Mouse (Mus musculus): ENCODE measurements around the gene Jag1.

The Jag1 gene

DNA sequence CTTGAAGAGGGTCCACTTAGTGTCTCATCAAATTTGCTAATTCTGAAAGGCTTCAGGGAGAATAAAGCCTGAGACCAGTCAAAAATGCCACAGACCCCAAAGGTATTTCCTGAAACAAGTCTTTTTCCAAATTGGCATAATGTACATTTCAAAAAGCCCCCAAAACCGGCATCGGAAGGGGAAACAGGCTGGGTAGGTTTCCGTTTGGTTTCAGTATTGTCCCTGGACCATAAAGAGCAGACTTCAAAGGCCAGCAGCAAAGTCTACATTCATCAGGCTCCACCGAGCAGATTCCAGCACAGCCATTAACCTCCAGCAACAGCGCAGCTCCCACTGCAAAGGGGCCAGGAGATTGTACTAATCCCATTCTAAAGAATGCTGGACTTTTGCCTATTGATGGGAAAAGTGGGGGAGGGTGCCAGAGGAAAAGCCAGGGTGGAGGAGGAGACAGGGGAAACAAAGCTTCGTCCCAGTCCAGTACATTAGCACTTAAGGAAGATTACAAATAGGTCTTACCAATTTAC is 17.2 kb downstream of the Jag1 start:
- no peak for DNase-seq (ENCODE audit: extremely low spot score)

DNA sequence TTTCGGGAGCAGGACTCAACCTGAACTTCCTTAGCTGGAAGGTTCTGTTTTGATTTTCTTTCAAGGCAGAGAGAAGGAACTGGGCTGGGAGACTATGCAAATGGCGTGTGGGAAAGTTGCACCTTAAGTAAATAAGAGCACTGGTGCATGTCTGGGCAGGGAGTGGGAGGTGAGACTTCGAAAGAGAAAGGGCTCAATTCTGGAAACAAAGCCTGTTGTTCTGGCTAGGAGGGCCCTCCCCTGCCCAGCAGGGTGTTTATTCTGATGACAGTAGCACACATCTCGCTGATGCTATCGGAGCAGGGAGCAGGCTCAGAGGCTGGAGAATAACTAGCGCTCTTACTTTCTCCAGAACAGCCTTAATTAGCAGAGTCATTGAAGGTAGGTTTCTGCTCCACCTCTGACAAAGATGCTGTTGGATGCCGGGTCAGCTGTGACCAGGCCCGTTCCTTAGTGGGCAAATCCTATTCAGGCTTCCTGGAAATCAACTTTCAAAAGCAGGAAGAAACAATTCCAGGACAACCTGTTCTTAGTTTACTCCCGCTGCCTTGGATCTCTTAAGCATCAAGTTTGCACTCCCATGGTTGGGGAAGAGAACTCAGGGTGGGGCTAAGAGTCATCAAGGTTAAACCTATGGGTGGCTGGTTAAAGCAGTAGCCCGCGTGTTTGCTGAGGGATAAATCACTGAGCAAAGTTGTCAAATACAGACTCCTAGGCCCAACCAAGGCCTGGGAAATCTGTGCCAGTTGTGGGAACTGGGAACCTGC is 18.0 kb downstream of the Jag1 start:
- DNase-seq (ENCODE audit: extremely low spot score) = no peak

DNA sequence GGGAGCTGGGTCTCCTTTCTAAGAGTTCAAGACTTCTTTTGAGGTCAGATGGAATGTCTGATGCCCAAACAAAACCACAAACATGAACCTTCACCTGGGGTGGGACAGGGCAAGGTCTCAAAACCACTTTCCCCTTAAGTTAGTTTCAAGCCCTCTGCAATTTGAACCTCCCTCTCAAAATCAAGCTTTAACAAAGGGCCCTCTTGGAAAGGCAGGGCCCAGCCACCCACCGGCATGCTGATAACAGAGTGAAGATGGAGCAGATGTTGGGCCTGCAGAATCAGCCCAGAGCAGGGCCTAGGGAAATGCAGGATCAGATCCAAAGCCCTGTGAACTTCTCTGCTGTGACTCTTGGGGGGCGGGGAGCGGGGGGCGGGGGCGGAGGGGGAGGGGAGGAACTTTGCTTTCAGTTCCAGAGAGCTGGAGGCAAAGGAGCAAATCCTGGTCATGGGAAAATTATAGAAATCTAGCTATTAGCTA is 19.4 kb downstream of the Jag1 start:
- no peak for DNase-seq (ENCODE audit: extremely low spot score)

DNA sequence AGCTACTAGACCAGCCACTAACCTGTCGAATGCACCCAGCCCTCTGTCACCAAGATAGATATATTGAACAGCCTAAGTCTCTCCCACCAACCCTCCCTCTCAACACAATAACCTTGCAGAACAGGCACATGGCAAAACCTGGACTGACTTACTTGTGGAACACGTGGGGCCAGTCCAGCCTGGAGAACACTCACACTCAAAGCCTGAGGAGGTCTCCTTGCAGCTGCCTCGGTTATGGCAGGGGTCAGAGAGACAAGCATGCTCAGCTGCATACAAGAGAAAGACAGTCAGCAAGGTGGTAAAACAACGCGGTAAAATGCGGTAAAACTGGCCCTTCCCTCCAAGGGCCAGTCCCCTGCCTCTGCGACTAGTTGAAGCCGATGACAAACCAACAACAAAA is 22.1 kb downstream of the Jag1 start:
- DNase-seq (ENCODE audit: extremely low spot score) = no peak

DNA sequence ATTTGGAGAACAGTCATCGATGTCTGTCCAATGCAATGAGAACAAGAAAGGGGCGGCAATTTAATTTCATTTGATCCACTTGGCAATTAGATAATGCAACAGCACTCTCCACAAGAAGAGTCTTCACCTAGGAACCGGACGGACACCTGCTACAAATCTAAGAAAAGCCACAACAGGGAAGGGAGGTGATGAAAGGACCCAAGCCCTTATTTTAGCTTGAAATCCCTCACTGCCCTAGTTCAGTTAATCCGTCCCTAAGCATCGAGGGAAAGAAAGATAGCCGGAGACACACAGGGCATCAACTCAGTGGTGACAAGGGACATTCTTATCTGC is 23.2 kb downstream of the Jag1 start:
- DNase-seq (ENCODE audit: extremely low spot score) = no peak

DNA sequence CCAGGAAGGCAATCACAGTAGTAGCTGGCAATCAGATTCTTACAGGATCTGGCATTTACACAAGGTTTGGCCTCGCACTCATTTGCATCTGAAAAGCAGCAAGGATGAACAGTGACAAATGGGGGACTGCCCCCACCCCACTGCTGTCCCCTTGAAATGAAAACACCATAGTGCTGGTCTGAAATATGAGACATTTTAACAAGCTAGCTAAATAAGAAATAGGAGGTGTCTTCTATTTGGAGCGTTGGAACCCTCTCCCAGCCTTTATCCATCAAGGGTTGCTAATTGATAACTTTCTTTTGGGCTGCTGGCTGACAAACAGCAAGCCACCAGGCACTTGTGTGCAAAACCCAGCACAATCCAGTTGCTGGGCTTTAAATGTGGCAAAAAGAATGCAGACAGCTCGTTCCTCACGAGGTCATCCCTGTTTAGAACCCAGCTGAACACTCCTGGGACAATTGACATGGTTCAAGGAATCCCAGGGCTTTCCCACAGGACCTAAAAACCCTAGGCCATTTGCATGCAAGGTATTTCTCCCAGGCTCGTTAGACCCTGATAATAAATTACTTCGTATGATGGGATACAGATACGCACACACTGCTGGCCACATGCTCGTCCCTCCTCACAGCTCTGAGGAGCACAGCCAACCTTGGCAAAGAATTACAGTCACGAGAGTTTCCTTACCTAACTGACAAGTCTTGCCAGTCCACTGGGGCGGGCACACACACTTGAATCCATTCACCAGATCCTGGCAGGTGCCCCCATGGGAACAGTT is 23.7 kb downstream of the Jag1 start:
- no peak for DNase-seq (ENCODE audit: extremely low spot score)

DNA sequence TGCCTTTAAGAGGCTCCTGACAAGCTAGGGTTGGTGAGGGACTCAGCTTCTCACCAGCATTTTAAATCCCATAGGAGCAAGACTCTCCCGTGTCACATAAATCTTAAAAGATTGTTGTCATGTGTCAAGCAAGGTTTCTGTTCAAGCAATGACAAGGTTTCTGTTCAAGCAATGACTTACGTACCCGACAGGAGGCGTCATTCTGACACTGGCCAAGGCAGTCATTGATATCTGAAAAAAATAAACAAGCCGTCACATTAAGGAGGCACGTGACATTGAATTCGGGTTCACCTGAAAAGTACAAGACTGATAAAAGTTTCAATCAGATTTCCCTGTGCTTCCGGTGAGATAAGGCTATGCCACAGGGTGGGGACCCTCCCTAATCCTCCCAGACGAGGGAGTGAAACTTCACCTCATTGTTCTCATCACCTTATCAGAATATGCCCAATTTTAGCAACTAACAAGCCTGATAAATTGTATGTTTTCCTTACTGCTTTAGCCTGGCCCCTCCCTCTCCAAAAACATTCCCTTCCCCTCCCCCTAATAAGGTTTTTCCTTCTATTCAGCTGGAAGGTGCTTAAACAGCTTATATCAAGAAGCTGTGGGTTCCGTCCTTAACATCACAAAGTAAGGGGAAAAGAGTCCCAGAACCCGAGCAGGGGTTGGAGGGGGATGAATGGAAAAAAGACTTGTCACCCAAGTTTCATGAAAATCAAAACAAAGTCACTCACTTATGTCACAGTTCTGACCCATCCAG is 24.5 kb downstream of the Jag1 start:
- no peak for DNase-seq (ENCODE audit: extremely low spot score)

DNA sequence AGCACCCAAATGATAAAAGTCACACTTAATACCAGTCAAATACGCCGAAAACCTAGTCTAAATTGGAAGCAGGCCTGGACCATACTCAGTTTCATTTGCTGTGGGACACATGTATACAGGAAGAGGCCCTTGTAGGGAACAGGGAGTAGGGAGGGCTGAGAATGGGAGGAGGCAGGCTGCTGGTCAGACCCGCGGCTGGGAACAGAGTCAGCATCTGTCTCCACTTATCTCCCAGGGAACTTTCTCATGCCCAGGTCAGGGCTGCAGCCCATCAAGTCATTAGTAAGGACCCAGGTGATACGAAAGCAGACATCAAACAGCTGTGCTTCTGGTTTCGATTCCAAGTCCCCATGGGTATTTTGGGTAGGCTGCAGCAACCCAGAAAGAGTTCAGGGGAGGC is 28.7 kb downstream of the Jag1 start:
- no peak for DNase-seq (ENCODE audit: extremely low spot score)

DNA sequence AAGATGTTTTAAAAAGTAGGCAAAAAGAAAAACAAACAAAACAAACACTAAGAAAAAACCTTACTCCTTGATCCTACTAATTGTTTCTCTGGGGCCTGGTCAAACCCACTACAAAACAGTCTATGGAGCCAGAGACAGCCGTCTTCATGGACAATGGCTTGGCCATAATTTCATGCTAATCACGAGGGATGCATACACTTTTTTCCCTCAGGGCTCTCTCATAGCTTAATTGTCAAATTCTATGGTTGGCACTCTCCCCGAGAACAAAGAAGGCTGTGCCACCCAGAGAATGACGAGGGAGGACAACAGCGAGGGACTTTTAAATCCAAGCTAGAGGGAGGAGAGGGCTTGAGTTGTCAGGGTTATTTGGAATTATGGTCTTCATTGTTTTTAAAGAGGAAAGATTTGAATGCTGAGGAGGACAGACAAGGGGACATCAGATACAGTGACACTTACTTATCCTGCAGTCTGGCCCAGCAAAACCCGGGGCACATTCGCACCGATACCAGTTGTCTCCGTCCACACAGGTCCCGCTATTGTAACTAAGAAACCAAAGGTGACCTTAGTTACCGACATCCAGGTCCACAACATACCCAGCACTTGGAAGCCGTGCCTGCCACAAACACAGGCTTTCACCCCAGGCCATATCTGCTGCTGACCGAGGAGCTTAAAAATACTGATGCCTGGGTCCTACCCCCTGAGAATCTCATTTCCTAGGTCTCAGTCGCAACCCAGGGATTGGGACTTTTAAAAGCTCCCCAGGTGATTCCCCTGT is 29.6 kb downstream of the Jag1 start:
- no peak for DNase-seq (ENCODE audit: extremely low spot score)

DNA sequence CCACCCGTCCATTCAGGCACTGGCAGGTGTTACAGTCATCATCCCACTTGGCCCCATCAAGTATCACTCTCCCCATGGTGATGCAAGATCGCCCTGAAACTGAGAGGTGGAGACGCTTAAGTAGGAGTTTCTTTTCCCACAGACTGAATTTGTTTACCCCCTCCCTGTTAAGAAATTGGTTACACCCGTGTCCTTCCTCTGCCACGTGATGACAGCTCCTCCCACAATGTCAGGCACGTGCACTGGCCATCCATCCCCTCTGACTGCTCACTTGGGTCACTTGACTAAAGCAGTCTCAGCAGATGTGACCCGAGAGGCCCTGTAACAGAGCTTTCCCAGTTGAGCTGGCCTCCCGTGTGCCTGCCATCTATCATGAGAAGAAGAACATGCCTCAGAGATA is 31.2 kb downstream of the Jag1 start:
- DNase-seq (ENCODE audit: extremely low spot score) = no peak

DNA sequence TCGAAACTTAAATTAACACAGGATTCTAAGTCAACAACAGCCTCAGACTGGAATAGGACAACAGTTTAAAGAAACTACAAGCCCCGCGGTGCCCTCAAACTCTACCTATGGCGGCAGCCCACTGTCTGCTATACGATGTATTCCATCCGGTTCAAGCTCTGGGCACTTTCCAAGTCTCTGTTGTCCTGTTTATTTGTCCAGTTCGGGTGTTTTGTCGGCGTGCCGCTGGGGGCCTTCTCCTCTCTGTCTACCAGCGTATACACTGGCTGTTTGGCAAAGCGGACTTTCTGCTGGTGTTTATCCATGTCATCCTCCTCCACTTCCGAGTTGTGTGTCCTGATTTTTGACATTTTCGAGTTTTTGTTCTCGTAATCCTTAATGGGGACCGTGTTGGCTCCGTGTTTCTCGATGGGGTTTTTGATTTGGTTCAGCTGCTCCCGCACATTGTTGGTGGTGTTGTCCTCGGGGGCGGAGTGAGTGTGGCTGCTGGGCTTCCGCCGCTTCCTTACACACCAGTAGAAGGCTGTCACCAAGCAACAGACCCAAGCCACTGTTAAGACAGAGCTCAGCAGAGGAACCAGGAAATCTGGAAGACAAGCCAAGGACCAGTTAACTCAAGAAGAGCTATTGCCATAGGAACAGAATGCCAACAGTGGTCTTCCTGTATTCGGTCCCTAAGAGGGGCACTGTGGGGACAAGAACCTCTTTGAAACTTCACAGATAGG is 33.4 kb downstream of the Jag1 start:
- DNase-seq (ENCODE audit: extremely low spot score) = no peak

DNA sequence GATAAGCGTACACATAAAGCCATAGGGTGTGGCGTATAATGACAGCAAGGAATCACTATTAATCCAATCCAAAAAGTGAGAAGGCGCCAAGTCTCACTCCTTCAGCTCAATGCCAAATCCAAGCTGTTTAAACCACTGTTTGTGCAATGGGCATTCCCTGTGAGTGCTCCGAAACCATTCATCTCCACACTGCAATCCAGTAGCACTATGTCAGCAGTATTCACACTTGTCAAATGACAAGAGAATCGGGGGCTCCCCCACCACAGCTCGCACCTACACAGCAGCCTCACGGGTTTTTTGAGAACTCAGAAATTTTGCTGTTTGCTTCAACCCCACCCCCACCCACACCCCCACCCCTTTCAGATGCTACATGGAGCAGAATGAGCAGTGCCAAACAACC is 35.4 kb downstream of the Jag1 start:
- no peak for DNase-seq (ENCODE audit: extremely low spot score)

DNA sequence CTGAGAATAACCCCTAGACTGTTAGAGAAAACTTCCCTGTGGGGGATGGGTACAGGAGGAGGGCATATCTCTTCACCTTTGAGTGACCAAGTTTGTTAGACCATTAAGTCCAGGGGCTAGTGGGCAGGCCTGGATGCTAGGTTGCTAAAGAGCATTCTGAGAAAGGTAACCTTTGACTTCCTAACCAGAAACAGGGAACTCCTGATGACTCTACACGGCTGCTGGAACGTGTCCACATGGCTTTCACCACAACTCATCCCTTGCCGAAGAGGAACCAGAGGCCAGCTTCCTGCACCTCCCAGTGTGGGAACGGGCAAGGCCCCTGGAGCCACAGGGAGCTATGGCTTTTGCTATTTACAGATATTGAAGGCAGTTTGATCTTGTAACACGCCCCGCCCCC is 36.0 kb downstream of the Jag1 start:
- DNase-seq (ENCODE audit: extremely low spot score) = no peak

DNA sequence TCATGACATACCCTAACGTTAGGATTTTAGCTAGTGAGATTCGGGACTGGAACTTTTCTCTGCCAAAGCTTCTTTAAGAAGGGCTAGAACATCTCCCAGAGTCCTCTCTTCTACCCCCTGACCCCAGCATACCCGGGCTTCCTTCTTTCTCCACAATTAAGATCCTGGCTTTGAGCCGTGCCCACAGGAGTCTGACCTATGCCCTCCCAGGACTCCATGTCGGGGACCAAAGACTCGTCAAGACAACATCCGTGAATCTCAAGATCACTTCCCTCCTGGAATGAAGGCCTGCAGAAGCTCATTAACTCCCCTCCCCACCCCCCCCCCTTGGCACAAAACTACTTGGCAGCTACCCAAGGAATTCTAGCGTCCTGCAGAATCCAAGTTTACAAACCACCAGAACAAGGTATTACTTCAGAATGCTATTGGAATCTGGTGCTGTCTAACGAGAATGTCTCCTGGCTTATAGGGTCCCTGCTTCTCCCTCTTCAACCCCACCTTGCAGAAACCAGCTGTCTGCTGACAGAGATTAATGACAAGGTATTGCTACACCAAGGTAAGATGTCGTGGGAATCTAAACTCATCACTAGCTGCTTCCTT is 36.6 kb downstream of the Jag1 start:
- DNase-seq (ENCODE audit: extremely low spot score) = no peak

DNA sequence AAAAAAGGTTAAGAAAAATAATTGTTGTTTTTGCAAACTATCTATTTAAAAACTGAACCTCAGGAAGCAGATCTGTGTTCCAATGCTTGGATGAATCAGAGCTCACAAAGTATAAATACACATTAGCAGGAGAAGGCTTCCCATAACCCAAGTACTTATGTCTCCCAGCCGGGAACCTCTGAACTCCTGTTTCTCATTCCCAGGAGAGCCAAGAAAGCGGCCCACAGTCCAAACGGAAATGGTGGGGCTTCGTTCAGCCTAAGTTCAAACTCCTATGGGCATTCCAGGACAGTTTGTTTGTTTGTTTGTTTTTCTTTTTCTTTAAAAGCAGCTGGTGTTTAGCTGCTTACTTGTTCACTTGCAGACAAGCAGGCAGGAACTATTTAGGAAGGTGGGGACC is 37.7 kb downstream of the Jag1 start:
- DNase-seq (ENCODE audit: extremely low spot score) = no peak

DNA sequence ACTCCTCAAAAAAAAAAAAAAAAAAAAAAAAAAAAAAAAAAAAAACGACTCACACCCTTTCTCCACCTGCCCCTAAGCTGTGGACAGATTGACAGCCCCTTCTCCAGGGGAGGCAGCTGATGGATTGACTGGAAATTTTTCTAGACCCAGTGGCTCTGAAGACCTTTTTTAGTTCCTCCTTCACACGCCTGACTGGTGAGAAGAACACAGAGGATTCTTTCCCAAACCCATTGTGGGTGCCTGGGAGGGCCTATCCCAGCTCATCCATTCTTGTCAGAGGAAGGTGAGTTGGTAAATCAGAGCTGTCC is 42.2 kb downstream of the Jag1 start:
- DNase-seq (ENCODE audit: extremely low spot score) = no peak

DNA sequence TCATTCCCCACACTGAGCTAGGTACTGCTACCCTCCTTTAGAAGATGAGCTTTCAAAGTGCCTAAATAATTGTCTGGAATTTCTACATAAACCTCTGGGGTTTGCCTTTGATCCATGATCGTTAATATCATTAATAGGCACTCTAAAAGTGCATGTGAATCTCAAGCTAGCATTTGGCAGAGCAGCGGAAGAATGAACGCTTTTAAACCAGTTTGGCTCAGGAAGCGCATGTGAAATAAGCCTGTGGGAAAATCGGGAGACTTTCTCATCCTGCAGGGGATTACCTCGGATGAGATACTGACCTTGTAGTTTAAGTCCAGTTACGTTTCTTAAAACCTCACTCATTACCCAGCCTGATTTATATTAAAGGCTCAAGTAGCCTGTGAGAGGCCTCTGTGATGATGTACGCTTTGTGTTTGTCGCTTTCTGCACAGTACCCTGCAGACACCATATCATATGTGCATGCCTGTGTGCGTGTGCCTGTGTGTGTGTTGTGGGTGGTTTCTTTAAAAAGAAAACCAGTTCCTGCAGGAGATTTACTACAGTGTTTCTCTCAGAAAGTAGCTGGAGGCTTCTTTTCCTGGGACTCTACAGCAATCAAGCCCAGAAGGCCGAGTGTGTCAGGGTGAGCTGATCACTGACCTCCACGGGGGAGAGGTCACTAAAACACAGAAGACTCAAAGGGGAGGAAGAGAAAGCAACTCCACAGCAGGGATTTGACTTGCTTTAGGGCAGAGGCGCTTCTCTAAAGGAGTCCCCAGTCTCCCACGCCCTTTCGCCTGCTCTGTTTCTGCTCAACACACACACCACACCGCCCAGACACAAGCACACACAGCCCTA is 42.8 kb downstream of the Jag1 start:
- no peak for DNase-seq (ENCODE audit: extremely low spot score)

DNA sequence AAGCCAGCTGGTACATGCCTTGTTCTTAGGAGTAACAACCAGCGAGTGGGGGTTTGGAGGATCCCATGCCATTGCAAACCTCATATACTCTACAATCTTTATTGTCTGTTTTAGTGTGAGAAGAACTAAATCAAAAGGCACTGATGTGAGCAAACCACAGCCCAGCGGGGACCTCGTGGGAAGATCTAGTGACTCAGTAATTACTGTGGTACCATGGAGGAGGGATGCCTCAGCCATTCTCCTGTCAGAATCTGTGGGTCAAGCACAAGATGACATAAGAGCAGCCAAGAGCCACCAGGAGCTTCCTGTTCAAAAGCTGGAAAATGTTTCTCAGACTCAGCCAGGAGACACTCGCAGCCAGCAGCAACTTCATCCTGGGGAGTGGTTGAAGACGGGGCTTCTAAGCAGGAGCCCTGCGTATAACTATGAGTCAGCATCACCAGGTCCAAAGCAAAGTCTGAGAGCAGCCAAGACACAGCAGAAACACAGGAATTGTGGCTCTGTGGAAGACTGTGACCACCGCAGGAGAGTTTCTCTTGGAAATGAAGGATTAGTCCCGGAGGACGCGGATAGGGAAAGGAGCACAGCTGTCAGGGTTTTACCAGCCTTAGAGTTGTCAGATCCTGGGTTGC is 48.8 kb downstream of the Jag1 start:
- no peak for DNase-seq (ENCODE audit: extremely low spot score)

DNA sequence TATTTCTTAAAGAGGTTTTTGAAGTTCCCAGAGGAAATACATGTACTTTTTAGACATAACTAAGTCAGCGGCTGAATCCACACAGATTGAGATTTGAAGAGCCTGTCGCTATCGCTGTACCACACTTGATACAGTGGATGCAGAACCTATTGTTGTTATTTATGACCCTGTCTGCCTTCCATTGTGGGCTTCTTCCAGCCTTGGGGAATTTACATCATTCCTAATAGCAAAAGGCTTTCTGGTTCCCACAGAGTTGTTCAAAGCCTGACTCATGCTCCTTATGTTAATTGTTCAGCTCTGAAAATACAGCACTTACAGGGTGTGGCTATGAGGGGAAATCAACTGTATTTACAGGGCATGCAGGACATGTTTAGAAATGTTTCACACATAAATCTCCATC is 51.9 kb downstream of the Jag1 start:
- no peak for DNase-seq (ENCODE audit: extremely low spot score)
